Mouse (Mus musculus): ENCODE results near the gene Ankrd34c. TPM values are rescaled to one million over a fixed set of nuclear protein-coding genes. Genes with fewer than 3 reads are reported as not detected.

Ankrd34c gene
- total and polyA plus RNA-seq, 2 experiments, result not detected

DNA sequence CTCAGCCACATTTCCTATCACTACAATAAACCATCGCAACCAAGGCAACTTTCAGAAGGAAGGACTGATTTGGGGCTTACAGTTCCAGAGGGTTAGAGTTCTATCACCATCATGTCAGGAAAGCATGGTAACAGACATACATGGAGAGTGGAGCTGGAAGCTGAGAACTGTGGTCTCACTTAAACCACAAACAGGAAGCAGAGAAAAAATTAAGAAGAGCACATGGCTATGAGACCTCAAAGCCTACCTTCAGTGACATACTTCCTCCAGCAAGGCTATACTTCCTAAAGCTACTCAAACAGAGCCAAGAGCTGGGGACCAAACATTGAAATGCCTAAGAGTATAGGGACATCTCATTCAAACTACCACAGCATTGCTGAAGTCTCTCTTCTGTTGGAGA lies 20.3 kb upstream of the Ankrd34c start:
- TF ChIP-seq CTCF (IDR thresholded peaks at IDR 0.05; ENCODE audit: low read depth, low read length) (no peak), POLR2A (IDR thresholded peaks at IDR 0.05; ENCODE audit: extremely low read depth, insufficient read depth, low read length) (no peak)
- H3K4me1 ChIP-seq (ENCODE audit: control insufficient read depth, insufficient read depth, low read length), result no peaks in the 10 kb centered on the region
- WGBS, result 73% methylated on average over 1 of the region's 1 CpGs
- H3K4me3 ChIP-seq (ENCODE audit: insufficient read depth, low read depth, low read length), result no peak overlapping the region
- H3K36me3 ChIP-seq (ENCODE audit: control insufficient read depth, insufficient read depth, low read length), result no peaks in the 10 kb centered on the region
- no peaks in the 10 kb centered on the region for H3K27me3 ChIP-seq (ENCODE audit: control insufficient read depth, insufficient read depth, low read length)
- no peak for DNase-seq (ENCODE audit: extremely low read depth, low read depth, low spot score)
- no peaks in the 10 kb centered on the region for H3K79me2 ChIP-seq (ENCODE audit: control insufficient read depth, insufficient read depth, low read length)
- H3K27ac ChIP-seq (replicated peaks; ENCODE audit: insufficient read depth, low read depth, low read length), result no peak overlapping the region
- H3K9ac ChIP-seq (ENCODE audit: low read depth, low read length), result no peak overlapping the region

GRCm38 (mm10) chr9:89758139-89758538 lies 19.9 kb upstream of the Ankrd34c start:
- Histone ChIP-seq H3K27me3 (ENCODE audit: control insufficient read depth, insufficient read depth, low read length) (no peaks in the 10 kb centered on the region), H3K9ac (ENCODE audit: low read depth, low read length) (no peak overlapping the region), H3K27ac (replicated peaks; ENCODE audit: insufficient read depth, low read depth, low read length) (no peak overlapping the region), H3K4me3 (ENCODE audit: insufficient read depth, low read depth, low read length) (no peak overlapping the region), H3K79me2 (ENCODE audit: control insufficient read depth, insufficient read depth, low read length) (no peaks in the 10 kb centered on the region), H3K4me1 (ENCODE audit: control insufficient read depth, insufficient read depth, low read length) (no peaks in the 10 kb centered on the region), H3K36me3 (ENCODE audit: control insufficient read depth, insufficient read depth, low read length) (no peaks in the 10 kb centered on the region)
- WGBS, result 69% methylated on average over 1 of the region's 1 CpGs
- TF ChIP-seq CTCF (IDR thresholded peaks at IDR 0.05; ENCODE audit: low read depth, low read length) (no peak), POLR2A (IDR thresholded peaks at IDR 0.05; ENCODE audit: extremely low read depth, insufficient read depth, low read length) (no peak)
- DNase-seq (ENCODE audit: extremely low read depth, low read depth, low spot score), result no peak

DNA sequence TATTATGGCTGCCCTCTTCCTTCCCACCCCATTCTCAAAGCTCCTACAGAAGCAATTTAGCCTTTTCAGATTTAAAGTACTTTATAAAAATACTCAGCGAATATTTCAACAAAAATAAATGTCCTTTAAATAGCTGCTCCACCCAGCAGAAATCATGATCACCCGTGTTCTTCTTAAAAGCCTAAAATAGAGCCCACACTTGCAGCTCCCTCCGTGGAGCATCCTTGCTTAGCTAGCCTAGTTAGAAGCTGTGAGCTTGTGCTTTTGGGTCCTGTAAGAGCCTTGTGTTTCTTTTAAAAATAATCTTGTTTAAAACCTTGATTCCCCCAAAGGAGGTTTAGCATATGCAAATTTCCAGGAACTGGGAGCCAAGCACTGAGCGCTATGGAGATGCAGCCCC lies 19.3 kb upstream of the Ankrd34c start:
- H3K4me3 ChIP-seq (ENCODE audit: insufficient read depth, low read depth, low read length), result no peak overlapping the region
- H3K9ac ChIP-seq (ENCODE audit: low read depth, low read length), result no peak overlapping the region
- no peaks in the 10 kb centered on the region for H3K36me3 ChIP-seq (ENCODE audit: control insufficient read depth, insufficient read depth, low read length)
- H3K79me2 ChIP-seq (ENCODE audit: control insufficient read depth, insufficient read depth, low read length), result no peaks in the 10 kb centered on the region
- TF ChIP-seq POLR2A (IDR thresholded peaks at IDR 0.05; ENCODE audit: extremely low read depth, insufficient read depth, low read length), result no peak
- no peak for TF ChIP-seq CTCF (IDR thresholded peaks at IDR 0.05; ENCODE audit: low read depth, low read length)
- no peak overlapping the region for H3K27ac ChIP-seq (replicated peaks; ENCODE audit: insufficient read depth, low read depth, low read length)
- DNase-seq (ENCODE audit: extremely low read depth, low read depth, low spot score), result no peak
- 42% methylated on average over 4 of the region's 4 CpGs for WGBS
- no peaks in the 10 kb centered on the region for H3K4me1 ChIP-seq (ENCODE audit: control insufficient read depth, insufficient read depth, low read length)
- no peaks in the 10 kb centered on the region for H3K27me3 ChIP-seq (ENCODE audit: control insufficient read depth, insufficient read depth, low read length)

GRCm38 (mm10) chr9:89740041-89740440 lies 1.8 kb upstream of the Ankrd34c start:
- TF ChIP-seq POLR2A (IDR thresholded peaks at IDR 0.05; ENCODE audit: extremely low read depth, insufficient read depth, low read length) (no peak), CTCF (IDR thresholded peaks at IDR 0.05; ENCODE audit: low read depth, low read length) (no peak)
- no peaks in the 10 kb centered on the region for H3K4me1 ChIP-seq (ENCODE audit: control insufficient read depth, insufficient read depth, low read length)
- no peak overlapping the region for H3K27ac ChIP-seq (replicated peaks; ENCODE audit: insufficient read depth, low read depth, low read length)
- no peak overlapping the region for H3K9ac ChIP-seq (ENCODE audit: low read depth, low read length)
- no peaks in the 10 kb centered on the region for H3K79me2 ChIP-seq (ENCODE audit: control insufficient read depth, insufficient read depth, low read length)
- DNase-seq (ENCODE audit: extremely low read depth, low read depth, low spot score), result no peak
- H3K4me3 ChIP-seq (ENCODE audit: insufficient read depth, low read depth, low read length), result no peak overlapping the region
- no peaks in the 10 kb centered on the region for H3K36me3 ChIP-seq (ENCODE audit: control insufficient read depth, insufficient read depth, low read length)
- peaks cover 2% of the 10 kb centered on the region; the same call in 1 of the 2 replicates for H3K27me3 ChIP-seq (ENCODE audit: control insufficient read depth, insufficient read depth, low read length)

GRCm38 (mm10) chr9:89737888-89738287 lies 387 bp downstream of the Ankrd34c start:
- no peaks in the 10 kb centered on the region for H3K36me3 ChIP-seq (ENCODE audit: control insufficient read depth, insufficient read depth, low read length)
- H3K4me3 ChIP-seq (ENCODE audit: insufficient read depth, low read depth, low read length), result no peak overlapping the region
- H3K27me3 ChIP-seq (ENCODE audit: control insufficient read depth, insufficient read depth, low read length), result peaks cover 2% of the 10 kb centered on the region; the same call in 1 of the 2 replicates
- no peak for DNase-seq (ENCODE audit: extremely low read depth, low read depth, low spot score)
- H3K79me2 ChIP-seq (ENCODE audit: control insufficient read depth, insufficient read depth, low read length), result no peaks in the 10 kb centered on the region
- H3K4me1 ChIP-seq (ENCODE audit: control insufficient read depth, insufficient read depth, low read length), result no peaks in the 10 kb centered on the region
- 15% methylated on average over 6 of the region's 6 CpGs for WGBS
- H3K27ac ChIP-seq (replicated peaks; ENCODE audit: insufficient read depth, low read depth, low read length), result no peak overlapping the region
- no peak overlapping the region for H3K9ac ChIP-seq (ENCODE audit: low read depth, low read length)
- no peak for TF ChIP-seq CTCF (IDR thresholded peaks at IDR 0.05; ENCODE audit: low read depth, low read length)
- no peak for TF ChIP-seq POLR2A (IDR thresholded peaks at IDR 0.05; ENCODE audit: extremely low read depth, insufficient read depth, low read length)

DNA sequence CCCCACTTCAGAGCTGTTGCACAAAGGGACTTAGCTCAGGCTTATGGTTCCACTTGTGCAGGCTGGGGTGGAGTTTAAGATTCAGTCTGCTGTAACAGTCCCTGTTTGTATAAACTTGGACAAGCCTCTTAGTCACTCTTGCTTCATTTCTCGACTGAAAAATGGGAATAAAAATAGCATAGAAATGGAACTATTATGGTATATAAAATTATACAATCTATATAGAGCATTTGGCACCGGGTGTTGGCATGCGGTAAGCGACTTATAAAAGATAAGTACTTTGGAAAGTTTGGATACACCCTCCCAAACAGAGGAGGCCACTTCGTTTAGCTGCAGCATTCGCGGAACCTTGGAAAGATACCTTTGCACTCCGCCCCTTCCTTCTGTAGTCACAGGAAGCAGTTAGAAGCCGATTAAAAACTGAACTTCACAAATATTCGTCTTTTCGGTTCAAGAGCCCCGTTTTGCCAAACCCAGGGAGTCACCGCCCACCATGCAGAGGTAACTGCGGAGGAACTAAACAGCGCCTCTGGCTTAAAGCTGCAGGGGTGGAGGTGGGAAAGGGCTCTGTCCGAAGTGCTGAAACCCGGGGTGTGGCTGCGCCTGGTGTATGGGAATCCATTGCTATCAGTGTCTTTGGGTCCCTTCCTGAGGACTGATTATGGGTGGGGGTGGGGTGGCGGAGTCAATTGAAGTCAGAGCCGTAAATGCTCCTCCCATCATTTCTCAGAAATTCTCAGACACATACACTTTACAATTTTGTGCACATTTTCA lies 1.2 kb downstream of the Ankrd34c start:
- DNase-seq (ENCODE audit: extremely low read depth, low read depth, low spot score), result no peak
- WGBS, result 9% methylated on average over 20 of the region's 20 CpGs
- TF ChIP-seq POLR2A (IDR thresholded peaks at IDR 0.05; ENCODE audit: extremely low read depth, insufficient read depth, low read length) (no peak), CTCF (IDR thresholded peaks at IDR 0.05; ENCODE audit: low read depth, low read length) (no peak)

More for the DNA sequence above, 1.2 kb downstream of the Ankrd34c start:
- Histone ChIP-seq H3K9ac (ENCODE audit: low read depth, low read length) (no peak overlapping the region), H3K4me3 (ENCODE audit: insufficient read depth, low read depth, low read length) (no peak overlapping the region), H3K27me3 (ENCODE audit: control insufficient read depth, insufficient read depth, low read length) (peaks cover 2% of the 10 kb centered on the region; the same call in 1 of the 2 replicates), H3K36me3 (ENCODE audit: control insufficient read depth, insufficient read depth, low read length) (no peaks in the 10 kb centered on the region), H3K27ac (replicated peaks; ENCODE audit: insufficient read depth, low read depth, low read length) (no peak overlapping the region), H3K79me2 (ENCODE audit: control insufficient read depth, insufficient read depth, low read length) (no peaks in the 10 kb centered on the region), H3K4me1 (ENCODE audit: control insufficient read depth, insufficient read depth, low read length) (no peaks in the 10 kb centered on the region)

Measured in liver, adult 2 months (tissue).